In genomic region chr4:149133395-149133794, GRCm38 (mm10) we compare ENCODE assay signal across 22 mouse cellular contexts. TPM values are rescaled to one million over a fixed set of nuclear protein-coding genes. Genes with fewer than 3 reads are reported as not detected.
DNase-seq lines count a peak whose midpoint lies in the region; ATAC-seq and TF ChIP-seq lines count a peak whose summit lies in the region.
"Had no signal": no experiment of that assay in that cellular context is flagged by ENCODE, and none has a peak within 500 bp of the region (broad histone marks: within the 10 kb centered on the region; RNA-seq: fewer than 3 reads in every experiment).

No protein-coding gene starts in this region.

- H3K4me3 ChIP-seq in liver, postnatal 0 days (ENCODE audit: low read depth, low read length) = no peak overlapping the region
- no peak overlapping the region for H3K4me3 ChIP-seq in liver, embryonic 11.5 days (ENCODE audit: low read depth, low read length)
- H3K4me3 ChIP-seq in CH12.LX (replicated peaks in 1 of 3; ENCODE audit: low read depth in 2 of 3, low read length in 2 of 3, poor library complexity in 1 of 3) = no peak overlapping the region
- no peak overlapping the region for H3K4me3 ChIP-seq in neural tube, embryonic 15.5 days (replicated peaks)
- H3K4me3 ChIP-seq: embryonic facial prominence, embryonic 15.5 days; erythroblast, embryonic 14.5 days; forebrain, embryonic 10.5 days; heart, embryonic 12.5 days had no signal

- no peak for TF ChIP-seq EP300 in liver, postnatal 0 days (IDR thresholded peaks at IDR 0.05; ENCODE audit: low read depth)
- TF ChIP-seq EP300 in CH12.LX (IDR thresholded peaks at IDR 0.05; ENCODE audit: low read length) = no peak

- no peaks in the 10 kb centered on the region for H3K27me3 ChIP-seq in liver, postnatal 0 days (ENCODE audit: insufficient read depth, low read length)
- no peaks in the 10 kb centered on the region for H3K27me3 ChIP-seq in liver, embryonic 11.5 days (replicated peaks; ENCODE audit: control insufficient read depth, insufficient read depth, low read length)
- no peaks in the 10 kb centered on the region for H3K27me3 ChIP-seq in CH12.LX (replicated peaks)
- H3K27me3 ChIP-seq in neural tube, embryonic 15.5 days (replicated peaks) = no peaks in the 10 kb centered on the region
- H3K27me3 ChIP-seq: embryonic facial prominence, embryonic 15.5 days; heart, embryonic 12.5 days had no signal

- peak; percentile 79 for DNase-seq in heart, adult 11 months
- no peak for DNase-seq in heart, postnatal 25 days (ENCODE audit: low spot score)
- no peak for DNase-seq in liver, postnatal 0 days
- DNase-seq in liver, embryonic 11.5 days (ENCODE audit: low spot score) = no peak
- DNase-seq in CH12.LX (ENCODE audit: extremely low read depth) = no peak
- DNase-seq in adrenal gland, adult 18-20 months (ENCODE audit: low spot score in 2 of 2) = no peak
- DNase-seq: adrenal gland, postnatal 10 days; cerebellum, adult 11-12 months; cerebellum, adult 9-10 months; cerebellum, postnatal 25 days; heart, postnatal 36 days had no signal

- in situ Hi-C loops in CH12.LX (cut with MboI; ENCODE audit: low pct_ligation_motif_present, low pct_unique_long_range_greater_than_20kb, low sequenced_read_pairs) = no loop called here

- intact Hi-C loops in heart, postnatal 25 days (cut with DNase I) = no loop called here

- H3K4me1 ChIP-seq in liver, postnatal 0 days (ENCODE audit: insufficient read depth) = peaks cover 8% of the 10 kb centered on the region
- peaks cover 11% of the 10 kb centered on the region for H3K4me1 ChIP-seq in liver, embryonic 11.5 days (replicated peaks; ENCODE audit: control insufficient read depth, insufficient read depth, low read length)
- H3K4me1 ChIP-seq in CH12.LX (ENCODE audit: control insufficient read depth in 1 of 2, insufficient read depth in 2 of 2) = peaks cover 9 to 64% of the 10 kb centered on the region in 2 experiments
- H3K4me1 ChIP-seq in neural tube, embryonic 15.5 days = peaks cover 9% of the 10 kb centered on the region

- no peak for TF ChIP-seq CTCF in liver, postnatal 0 days (IDR thresholded peaks at IDR 0.05; ENCODE audit: low read depth)
- no peak for TF ChIP-seq CTCF in CH12.LX (conservative IDR thresholded peaks at IDR 0.05 in 1 of 2, IDR thresholded peaks at IDR 0.05 in 1 of 2; ENCODE audit: low read depth in 2 of 2, low read length in 2 of 2)

- H3K27ac ChIP-seq in liver, postnatal 0 days (ENCODE audit: low read depth) = peak overlapping the region; percentile 39
- no peak overlapping the region for H3K27ac ChIP-seq in liver, embryonic 11.5 days (ENCODE audit: low read depth, low read length)
- H3K27ac ChIP-seq in CH12.LX (ENCODE audit: insufficient read depth, low read depth) = peak overlapping the region; percentile 39
- H3K27ac ChIP-seq in neural tube, embryonic 15.5 days (replicated peaks) = no peak overlapping the region
- H3K27ac ChIP-seq: embryonic facial prominence, embryonic 15.5 days; forebrain, embryonic 10.5 days; hindbrain, postnatal 0 days had no signal

- no peak for TF ChIP-seq POLR2A in CH12.LX (IDR thresholded peaks at IDR 0.05; ENCODE audit: low read depth, low read length)

- 79% methylated on average over 5 of the region's 5 CpGs for WGBS in liver, postnatal 0 days (ENCODE audit: insufficient replicate concordance)
- 86% methylated on average over 5 of the region's 5 CpGs for WGBS in liver, embryonic 11.5 days
- WGBS in neural tube, embryonic 15.5 days = 68% methylated on average over 5 of the region's 5 CpGs

- ATAC-seq in liver, postnatal 0 days = no peak
- no peak for ATAC-seq in liver, embryonic 11.5 days (replicated peaks; ENCODE audit: low FRiP score)
- no peak for ATAC-seq in neural tube, embryonic 15.5 days (ENCODE audit: low FRiP score)
- ATAC-seq: forebrain, embryonic 14.5 days; hindbrain, postnatal 0 days had no signal

- H3K9me3 ChIP-seq in liver, postnatal 0 days (ENCODE audit: low read length) = no peaks in the 10 kb centered on the region
- H3K9me3 ChIP-seq in liver, embryonic 11.5 days (ENCODE audit: control insufficient read depth, low read length) = no peaks in the 10 kb centered on the region
- H3K9me3 ChIP-seq in CH12.LX (replicated peaks; ENCODE audit: low read length) = no peaks in the 10 kb centered on the region
- H3K9me3 ChIP-seq in neural tube, embryonic 15.5 days (replicated peaks) = no peaks in the 10 kb centered on the region
- H3K9me3 ChIP-seq: embryonic facial prominence, embryonic 15.5 days; forebrain, embryonic 10.5 days; G1E; heart, embryonic 12.5 days had no signal

- no peak for TF ChIP-seq RAD21 in CH12.LX (IDR thresholded peaks at IDR 0.05; ENCODE audit: low read depth, low read length)

- no peak overlapping the region for H3K4me2 ChIP-seq in liver, postnatal 0 days (ENCODE audit: low read depth, low read length)
- H3K4me2 ChIP-seq in liver, embryonic 11.5 days = no peak overlapping the region
- H3K4me2 ChIP-seq in CH12.LX (ENCODE audit: insufficient read depth, low read depth, poor library complexity, severe bottlenecking) = no peak overlapping the region
- H3K4me2 ChIP-seq in neural tube, embryonic 15.5 days = no peak overlapping the region
- H3K4me2 ChIP-seq: embryonic facial prominence, embryonic 15.5 days; heart, embryonic 12.5 days had no signal

- H3K36me3 ChIP-seq in liver, postnatal 0 days (replicated peaks; ENCODE audit: insufficient read depth, low read length) = 0 out of 2 replicates have a peak, but pooled peaks cover 2% of the 10 kb centered on the region
- H3K36me3 ChIP-seq in liver, embryonic 11.5 days (ENCODE audit: control insufficient read depth, insufficient read depth, low read length) = no peaks in the 10 kb centered on the region; the same call in 1 of the 2 replicates
- H3K36me3 ChIP-seq in CH12.LX (replicated peaks in 1 of 2; ENCODE audit: control insufficient read depth in 1 of 2, insufficient read depth in 1 of 2, low read length in 1 of 2) = peaks cover 12 to 33% of the 10 kb centered on the region in 2 experiments
- peaks cover 10% of the 10 kb centered on the region for H3K36me3 ChIP-seq in neural tube, embryonic 15.5 days

- no peak overlapping the region for H3K9ac ChIP-seq in liver, postnatal 0 days (replicated peaks)
- H3K9ac ChIP-seq in liver, embryonic 11.5 days (ENCODE audit: low read depth, low read length) = no peak overlapping the region
- no peak overlapping the region for H3K9ac ChIP-seq in CH12.LX (ENCODE audit: insufficient read depth, low read depth)
- H3K9ac ChIP-seq in neural tube, embryonic 15.5 days (replicated peaks) = no peak overlapping the region
- H3K9ac ChIP-seq: embryonic facial prominence, embryonic 15.5 days; heart, embryonic 12.5 days had no signal

- dilution Hi-C loops in CH12.LX (cut with MboI; ENCODE audit: extremely low pct_ligation_motif_present, extremely low pct_unique_long_range_greater_than_20kb, low sequenced_read_pairs) = no loop called here

- H3K79me2 ChIP-seq in CH12.LX (replicated peaks; ENCODE audit: control insufficient read depth, extremely low read depth, insufficient read depth, poor library complexity, severe bottlenecking) = 0 out of 2 replicates have a peak, but pooled peaks cover 5% of the 10 kb centered on the region

RNA-seq across cellular contexts. Expression of gene Cenps, which starts 4.0 kb away (rescaled TPM):
- 1 to 10 TPM; 7.8 to 8.9 TPM for total RNA-seq in heart, postnatal 25 days (2021)
- 8.4 and 8.7 TPM in 2 replicates for polyA plus RNA-seq in liver, postnatal 0 days (2015; fragmentation: Nextera tagmentation; extraction: Ambion mirVana)
- 37.0 and 37.1 TPM in 2 replicates for polyA plus RNA-seq in liver, embryonic 11.5 days (2014; fragmentation: Nextera tagmentation; extraction: Ambion mirVana)
- total RNA-seq in CH12.LX (2012; rRNA removed) (19.5 and 22.9 TPM in 2 replicates), CH12.LX (2014; rRNA removed) (43.7 and 47.9 TPM in 2 replicates)
- polyA plus RNA-seq in CH12.LX (2012; ENCODE audit: insufficient read length, low read depth) = 74.6 and 94.0 TPM in 2 replicates
- 17.3 and 18.6 TPM in 2 replicates for polyA plus RNA-seq in neural tube, embryonic 15.5 days (2015; fragmentation: Nextera tagmentation; extraction: Ambion mirVana)
- 10 to 100 TPM in 1 of 2 experiments, 1 to 10 TPM in 1; 9.9 to 10.2 TPM for total RNA-seq in adrenal gland, adult 18-20 months (2021)

RNA-seq across cellular contexts. Expression of gene Cort, which starts 6.8 kb away (rescaled TPM):
- total RNA-seq in heart, postnatal 25 days (2021) = under 1 TPM in 1 of 2 experiments, not detected in 1; 0.39 TPM
- not detected in 2 replicates for polyA plus RNA-seq in liver, postnatal 0 days (2015; fragmentation: Nextera tagmentation; extraction: Ambion mirVana)
- 0.26 and 0.38 TPM in 2 replicates for polyA plus RNA-seq in liver, embryonic 11.5 days (2014; fragmentation: Nextera tagmentation; extraction: Ambion mirVana)
- total RNA-seq in CH12.LX (2012; rRNA removed) (0.50 and 0.59 TPM in 2 replicates), CH12.LX (2014; rRNA removed) (not detected in 2 replicates)
- 0.94 and 1.4 TPM in 2 replicates for polyA plus RNA-seq in CH12.LX (2012; ENCODE audit: insufficient read length, low read depth)
- polyA plus RNA-seq in neural tube, embryonic 15.5 days (2015; fragmentation: Nextera tagmentation; extraction: Ambion mirVana) = not detected in 2 replicates
- total RNA-seq in adrenal gland, adult 18-20 months (2021) = 1 to 10 TPM in 1 of 2 experiments, under 1 TPM in 1; 0.80 to 1.5 TPM
- total RNA-seq: heart, postnatal 36 days had no signal
- polyA plus RNA-seq: embryonic facial prominence, embryonic 11.5 days; heart, embryonic 12.5 days; heart, embryonic 16.5 days; intestine, embryonic 14.5 days had no signal

RNA-seq across cellular contexts. Expression of gene Dffa, which starts 29.4 kb away (rescaled TPM):
- 10 to 100 TPM; 41.3 to 41.5 TPM for total RNA-seq in heart, postnatal 25 days (2021)
- 12.5 and 13.4 TPM in 2 replicates for polyA plus RNA-seq in liver, postnatal 0 days (2015; fragmentation: Nextera tagmentation; extraction: Ambion mirVana)
- polyA plus RNA-seq in liver, embryonic 11.5 days (2014; fragmentation: Nextera tagmentation; extraction: Ambion mirVana) = 37.4 and 37.7 TPM in 2 replicates
- total RNA-seq in CH12.LX (2012; rRNA removed) = 26.8 and 27.2 TPM in 2 replicates
- 23.4 and 23.7 TPM in 2 replicates for total RNA-seq in CH12.LX (2014; rRNA removed)
- polyA plus RNA-seq in CH12.LX (2012; ENCODE audit: insufficient read length, low read depth) = 42.0 and 44.8 TPM in 2 replicates
- 28.1 and 32.7 TPM in 2 replicates for polyA plus RNA-seq in neural tube, embryonic 15.5 days (2015; fragmentation: Nextera tagmentation; extraction: Ambion mirVana)
- total RNA-seq in adrenal gland, adult 18-20 months (2021) = 10 to 100 TPM; 22.1 to 23.5 TPM

RNA-seq across cellular contexts. Expression of gene Pgd, which starts 33.2 kb away (rescaled TPM):
- total RNA-seq in heart, postnatal 25 days (2021) = 10 to 100 TPM; 39.9 TPM
- polyA plus RNA-seq in liver, postnatal 0 days (2015; fragmentation: Nextera tagmentation; extraction: Ambion mirVana) = 43.4 and 49.9 TPM in 2 replicates
- polyA plus RNA-seq in liver, embryonic 11.5 days (2014; fragmentation: Nextera tagmentation; extraction: Ambion mirVana) = 49.9 and 57.3 TPM in 2 replicates
- total RNA-seq in CH12.LX (2012; rRNA removed) (51.6 and 52.5 TPM in 2 replicates), CH12.LX (2014; rRNA removed) (41.6 and 50.1 TPM in 2 replicates)
- polyA plus RNA-seq in CH12.LX (2012; ENCODE audit: insufficient read length, low read depth) = 251 and 277 TPM in 2 replicates
- 107 and 121 TPM in 2 replicates for polyA plus RNA-seq in neural tube, embryonic 15.5 days (2015; fragmentation: Nextera tagmentation; extraction: Ambion mirVana)
- 100 to 1,000 TPM; 330 to 533 TPM for total RNA-seq in adrenal gland, adult 18-20 months (2021)

RNA-seq across cellular contexts. Expression of gene Pex14, which starts 33.7 kb away (rescaled TPM):
- 10 to 100 TPM; 19.4 to 20.1 TPM for total RNA-seq in heart, postnatal 25 days (2021)
- polyA plus RNA-seq in liver, postnatal 0 days (2015; fragmentation: Nextera tagmentation; extraction: Ambion mirVana) = 47.5 and 53.6 TPM in 2 replicates
- polyA plus RNA-seq in liver, embryonic 11.5 days (2014; fragmentation: Nextera tagmentation; extraction: Ambion mirVana) = 45.2 and 46.8 TPM in 2 replicates
- total RNA-seq in CH12.LX (2012; rRNA removed) = 48.5 and 51.3 TPM in 2 replicates
- total RNA-seq in CH12.LX (2014; rRNA removed) = 60.3 and 63.6 TPM in 2 replicates
- 59.2 and 67.7 TPM in 2 replicates for polyA plus RNA-seq in CH12.LX (2012; ENCODE audit: insufficient read length, low read depth)
- polyA plus RNA-seq in neural tube, embryonic 15.5 days (2015; fragmentation: Nextera tagmentation; extraction: Ambion mirVana) = 60.0 and 61.2 TPM in 2 replicates
- 10 to 100 TPM; 64.7 to 66.8 TPM for total RNA-seq in adrenal gland, adult 18-20 months (2021)

Comparison
In these comparisons a context has a peak if more than half of its experiments do, and no peak if none do; other contexts are left out.
1. H3K27ac ChIP-seq: peak in liver, postnatal 0 days (single experiment) and CH12.LX (single experiment); none in liver, embryonic 11.5 days (single experiment) and neural tube, embryonic 15.5 days (single experiment).